Mouse (Mus musculus) testis, adult 2 months (tissue): Measurements from ENCODE around the gene Eif2b2.

Experiments
- CTCF ChIP-seq: fragments of 200-500 bp; IDR thresholded peaks from 2 replicates; pipeline ENCODE4 v1.5.1; 2012; ENCODE audit warnings: low read depth, mild to moderate bottlenecking, inconsistent platforms, low read length, moderate library complexity; ENCODE audit not compliant: control insufficient read depth, insufficient read depth, insufficient replicate concordance
- POLR2A ChIP-seq: fragments of 200-500 bp; IDR thresholded peaks from 2 replicates; pipeline ENCODE4 v1.6.1; 2012; ENCODE audit warnings: low read depth, mild to moderate bottlenecking, inconsistent platforms, low read length, moderate library complexity; ENCODE audit not compliant: control insufficient read depth

DNA sequence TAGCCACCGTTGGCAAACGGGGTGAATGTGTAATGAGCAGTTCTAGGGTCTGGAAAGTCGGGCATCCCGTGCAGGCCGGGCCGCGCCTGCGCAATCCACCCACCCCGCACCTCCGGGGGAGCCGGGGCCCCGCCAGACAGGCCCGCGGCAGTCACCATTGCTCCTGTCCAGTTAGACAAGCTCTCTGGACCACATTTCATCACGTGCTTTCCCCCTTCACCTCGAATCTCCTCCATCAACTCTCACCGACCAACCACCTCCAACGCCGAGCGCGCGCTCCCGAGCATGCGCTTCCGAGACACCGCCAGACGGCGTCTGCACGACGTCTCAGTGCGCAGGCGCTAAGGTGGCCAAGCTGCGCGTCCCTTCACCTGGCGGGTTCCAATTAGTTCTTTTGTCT is 51.0 kb downstream of the Eif2b2 start, which contains the start of gene Mlh3:
- TF ChIP-seq CTCF = peak; percentile 7; the same call in 1 of the 2 replicates
- peak; percentile 87 for TF ChIP-seq POLR2A
